Mouse (Mus musculus): ENCODE results near the gene Timm22. TPM values are rescaled to one million over a fixed set of nuclear protein-coding genes. Genes with fewer than 3 reads are reported as not detected.

The Timm22 gene
- polyA plus RNA-seq, 1 experiment from 2014 or later, result 106 TPM

- Histone ChIP-seq H3K4me1 (peaks cover 16% of the 10 kb centered on the region; the same call in 1 of the 2 replicates), H3K27ac (replicated peaks) (peak overlapping the region; percentile 45; the same call in 1 of the 2 replicates), H3K9ac (replicated peaks) (no peak overlapping the region), H3K4me3 (no peak overlapping the region), H3K4me2 (replicated peaks) (no peak overlapping the region), H3K36me3 (peaks cover 88% of the 10 kb centered on the region), H3K27me3 (no peaks in the 10 kb centered on the region), H3K9me3 (no peaks in the 10 kb centered on the region)
- WGBS, result 66% methylated on average over 8 of the region's 8 CpGs
- ATAC-seq (replicated peaks), result no peak
Observed at GRCm38 (mm10) chr11:76418423-76418822, 11.7 kb downstream of the Timm22 start.

- Histone ChIP-seq H3K36me3 (peaks cover 91% of the 10 kb centered on the region), H3K4me3 (no peak overlapping the region), H3K4me1 (peaks cover 10% of the 10 kb centered on the region; the same call in 1 of the 2 replicates), H3K9ac (replicated peaks) (no peak overlapping the region), H3K9me3 (no peaks in the 10 kb centered on the region), H3K27ac (replicated peaks) (0 out of 2 replicates have a peak overlapping the region, but pooled peaks have one; percentile 45), H3K27me3 (no peaks in the 10 kb centered on the region), H3K4me2 (replicated peaks) (no peak overlapping the region)
- 69% methylated on average over 4 of the region's 4 CpGs for WGBS
- no peak for ATAC-seq (replicated peaks)
Observed at GRCm38 (mm10) chr11:76419179-76419578, 12.4 kb downstream of the Timm22 start.

GRCm38 (mm10) chr11:76420896-76421295 lies 14.1 kb downstream of the Timm22 start:
- Histone ChIP-seq H3K27me3 (no peaks in the 10 kb centered on the region), H3K36me3 (peaks cover 79% of the 10 kb centered on the region), H3K4me3 (no peak overlapping the region), H3K4me2 (replicated peaks) (no peak overlapping the region), H3K9ac (replicated peaks) (no peak overlapping the region), H3K4me1 (peaks cover 11% of the 10 kb centered on the region), H3K9me3 (no peaks in the 10 kb centered on the region), H3K27ac (replicated peaks) (no peak overlapping the region)
- WGBS, result 68% methylated on average over 4 of the region's 4 CpGs
- ATAC-seq (replicated peaks), result no peak

GRCm38 (mm10) chr11:76425749-76426148 lies 19.0 kb downstream of the Timm22 start:
- H3K9me3 ChIP-seq, result no peaks in the 10 kb centered on the region
- H3K4me3 ChIP-seq, result no peak overlapping the region
- no peak overlapping the region for H3K4me2 ChIP-seq (replicated peaks)
- H3K36me3 ChIP-seq, result peaks cover 33% of the 10 kb centered on the region
- 53% methylated on average over 6 of the region's 6 CpGs for WGBS
- H3K9ac ChIP-seq (replicated peaks), result no peak overlapping the region
- H3K4me1 ChIP-seq, result peaks cover 4% of the 10 kb centered on the region; the same call in 1 of the 2 replicates
- H3K27me3 ChIP-seq, result no peaks in the 10 kb centered on the region
- peak overlapping the region; percentile 47; the same call in 1 of the 2 replicates for H3K27ac ChIP-seq (replicated peaks)
- no peak; the same call in 1 of the 2 replicates for ATAC-seq (replicated peaks)

GRCm38 (mm10) chr11:76427781-76428180 lies 21.0 kb downstream of the Timm22 start:
- Histone ChIP-seq H3K36me3 (peaks cover 25% of the 10 kb centered on the region), H3K27ac (replicated peaks) (no peak overlapping the region), H3K9me3 (no peaks in the 10 kb centered on the region), H3K27me3 (no peaks in the 10 kb centered on the region), H3K9ac (replicated peaks) (no peak overlapping the region), H3K4me2 (replicated peaks) (no peak overlapping the region), H3K4me3 (no peak overlapping the region), H3K4me1 (peaks cover 4% of the 10 kb centered on the region; the same call in 1 of the 2 replicates)
- ATAC-seq (replicated peaks), result no peak
- whole genome bisulfite sequencing, result 92% methylated on average over 3 of the region's 3 CpGs

GRCm38 (mm10) chr11:76429046-76429445 lies 22.3 kb downstream of the Timm22 start:
- Histone ChIP-seq H3K27ac (replicated peaks) (no peak overlapping the region), H3K9me3 (no peaks in the 10 kb centered on the region), H3K27me3 (no peaks in the 10 kb centered on the region), H3K4me2 (replicated peaks) (no peak overlapping the region), H3K36me3 (peaks cover 20% of the 10 kb centered on the region; the same call in 1 of the 2 replicates), H3K4me3 (no peak overlapping the region), H3K9ac (replicated peaks) (no peak overlapping the region), H3K4me1 (peaks cover 4% of the 10 kb centered on the region; the same call in 1 of the 2 replicates)
- 61% methylated on average over 4 of the region's 4 CpGs for WGBS
- no peak for ATAC-seq (replicated peaks)

- Histone ChIP-seq H3K4me3 (no peak overlapping the region), H3K4me1 (peaks cover 4% of the 10 kb centered on the region; the same call in 1 of the 2 replicates), H3K36me3 (peaks cover 18% of the 10 kb centered on the region; the same call in 1 of the 2 replicates), H3K27me3 (no peaks in the 10 kb centered on the region), H3K9ac (replicated peaks) (no peak overlapping the region), H3K9me3 (no peaks in the 10 kb centered on the region), H3K27ac (replicated peaks) (peak overlapping the region; percentile 22; the same call in 1 of the 2 replicates), H3K4me2 (replicated peaks) (no peak overlapping the region)
- WGBS, result 60% methylated on average over 7 of the region's 7 CpGs
- no peak for ATAC-seq (replicated peaks)
Observed at GRCm38 (mm10) chr11:76429556-76429955, 22.8 kb downstream of the Timm22 start.

- WGBS, result 76% methylated on average over 6 of the region's 6 CpGs
- no peaks in the 10 kb centered on the region for H3K27me3 ChIP-seq
- H3K4me2 ChIP-seq (replicated peaks), result no peak overlapping the region
- no peak overlapping the region for H3K4me3 ChIP-seq
- no peak overlapping the region for H3K9ac ChIP-seq (replicated peaks)
- peaks cover 13% of the 10 kb centered on the region; the same call in 1 of the 2 replicates for H3K36me3 ChIP-seq
- no peak for ATAC-seq (replicated peaks)
- H3K9me3 ChIP-seq, result no peaks in the 10 kb centered on the region
- H3K27ac ChIP-seq (replicated peaks), result peak overlapping the region; percentile 22; the same call in 1 of the 2 replicates
- H3K4me1 ChIP-seq, result peaks cover 4% of the 10 kb centered on the region; the same call in 1 of the 2 replicates
Observed at GRCm38 (mm10) chr11:76429966-76430631, 23.3 kb downstream of the Timm22 start.

- H3K27ac ChIP-seq (replicated peaks), result no peak overlapping the region
- 77% methylated on average over 5 of the region's 5 CpGs for WGBS
- peaks cover 19% of the 10 kb centered on the region for H3K36me3 ChIP-seq
- no peaks in the 10 kb centered on the region for H3K27me3 ChIP-seq
- ATAC-seq (replicated peaks), result no peak
- no peaks in the 10 kb centered on the region for H3K9me3 ChIP-seq
- H3K4me1 ChIP-seq, result peaks cover 37% of the 10 kb centered on the region
- no peak overlapping the region for H3K4me3 ChIP-seq
- H3K9ac ChIP-seq (replicated peaks), result no peak overlapping the region
- H3K4me2 ChIP-seq (replicated peaks), result no peak overlapping the region
Observed at GRCm38 (mm10) chr11:76436009-76436408, 29.3 kb downstream of the Timm22 start.

- Histone ChIP-seq H3K4me1 (peaks cover 37% of the 10 kb centered on the region), H3K27ac (replicated peaks) (peak overlapping the region; percentile 37), H3K9me3 (no peaks in the 10 kb centered on the region), H3K9ac (replicated peaks) (no peak overlapping the region; the same call in 1 of the 2 replicates), H3K36me3 (peaks cover 19% of the 10 kb centered on the region), H3K4me2 (replicated peaks) (peak overlapping the region; percentile 35), H3K4me3 (peak overlapping the region; percentile 20), H3K27me3 (no peaks in the 10 kb centered on the region)
- 6% methylated on average over 28 of the region's 28 CpGs for WGBS
- 0 out of 2 replicates have a peak, but pooled peaks have one; percentile 36 for ATAC-seq (replicated peaks)
Observed at GRCm38 (mm10) chr11:76436864-76437437, 30.2 kb downstream of the Timm22 start.

GRCm38 (mm10) chr11:76439666-76440065 lies 32.9 kb downstream of the Timm22 start:
- H3K36me3 ChIP-seq, result peaks cover 15% of the 10 kb centered on the region
- no peaks in the 10 kb centered on the region for H3K27me3 ChIP-seq
- H3K4me3 ChIP-seq, result no peak overlapping the region
- ATAC-seq (replicated peaks), result peak; percentile 36; the same call in 1 of the 2 replicates
- H3K9ac ChIP-seq (replicated peaks), result no peak overlapping the region
- no peak overlapping the region for H3K4me2 ChIP-seq (replicated peaks)
- H3K27ac ChIP-seq (replicated peaks), result peak overlapping the region; percentile 42
- WGBS, result 13% methylated on average over 3 of the region's 3 CpGs
- H3K9me3 ChIP-seq, result no peaks in the 10 kb centered on the region
- H3K4me1 ChIP-seq, result peaks cover 37% of the 10 kb centered on the region

- no peak overlapping the region for H3K4me2 ChIP-seq (replicated peaks)
- 24% methylated on average over 8 of the region's 8 CpGs for WGBS
- no peak overlapping the region for H3K27ac ChIP-seq (replicated peaks)
- peaks cover 48% of the 10 kb centered on the region for H3K4me1 ChIP-seq
- H3K9ac ChIP-seq (replicated peaks), result no peak overlapping the region
- ATAC-seq (replicated peaks), result no peak
- no peaks in the 10 kb centered on the region for H3K27me3 ChIP-seq
- H3K4me3 ChIP-seq, result no peak overlapping the region
- H3K9me3 ChIP-seq, result no peaks in the 10 kb centered on the region
- peaks cover 9% of the 10 kb centered on the region; the same call in 1 of the 2 replicates for H3K36me3 ChIP-seq
Observed at GRCm38 (mm10) chr11:76445459-76445858, 38.7 kb downstream of the Timm22 start.
